ENCODE assay signal across 8 mouse cellular contexts in the genomic region with DNA sequence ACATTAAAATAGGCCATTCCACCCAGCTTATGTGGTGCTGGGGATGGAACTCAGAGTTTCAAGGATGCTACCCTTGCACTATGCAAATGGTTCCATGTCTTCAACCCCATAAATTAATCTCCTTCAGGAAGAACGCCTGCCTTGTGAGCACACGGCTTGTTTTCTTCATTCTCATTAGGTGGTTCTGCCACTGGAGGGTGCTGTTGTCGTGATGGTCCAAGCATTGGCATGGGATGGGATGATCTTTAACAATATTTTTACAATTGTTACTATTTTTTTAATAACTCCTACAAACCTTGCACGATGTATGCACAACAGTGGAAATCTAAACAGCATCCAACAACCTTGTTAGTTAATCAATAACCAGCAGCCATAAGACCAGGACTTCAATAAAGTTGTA.
DNase-seq lines count a peak whose midpoint lies in the region; ATAC-seq and TF ChIP-seq lines count a peak whose summit lies in the region.

No protein-coding gene starts in this region.

- H3K4me2 ChIP-seq in heart, postnatal 0 days (ENCODE audit: low read depth, low read length), result no peak overlapping the region
- no peak overlapping the region for H3K4me2 ChIP-seq in heart, embryonic 11.5 days
- no peak overlapping the region for H3K4me2 ChIP-seq in neural tube, embryonic 15.5 days
- H3K4me2 ChIP-seq in hindbrain, embryonic 16.5 days (ENCODE audit: low read length), result no peak overlapping the region
- no peak overlapping the region for H3K4me2 ChIP-seq in hindbrain, embryonic 14.5 days (replicated peaks)

- no peaks in the 10 kb centered on the region for H3K36me3 ChIP-seq in heart, postnatal 0 days (replicated peaks; ENCODE audit: control insufficient read depth, insufficient read depth, low read length)
- no peaks in the 10 kb centered on the region for H3K36me3 ChIP-seq in heart, embryonic 11.5 days (ENCODE audit: control insufficient read depth, insufficient read depth, low read length)
- H3K36me3 ChIP-seq in neural tube, embryonic 15.5 days, result no peaks in the 10 kb centered on the region
- no peaks in the 10 kb centered on the region for H3K36me3 ChIP-seq in hindbrain, embryonic 16.5 days (ENCODE audit: control insufficient read depth, insufficient read depth, low read length)
- no peaks in the 10 kb centered on the region for H3K36me3 ChIP-seq in hindbrain, embryonic 14.5 days (replicated peaks; ENCODE audit: control insufficient read depth, insufficient read depth)

- no peak for DNase-seq in heart, postnatal 0 days (ENCODE audit: low spot score)
- no peak for DNase-seq in neural tube, embryonic 10.5 days (ENCODE audit: extremely low spot score, low spot score)
- DNase-seq in embryo, embryonic 10.5 days (ENCODE audit: low spot score), result peak; percentile 6
- DNase-seq in spleen, postnatal 36 days (ENCODE audit: low spot score in 2 of 2), result peak; percentile 8 to 27
- no peak for DNase-seq in hindbrain, embryonic 14.5 days (ENCODE audit: low spot score)

- TF ChIP-seq CTCF in heart, postnatal 0 days (IDR thresholded peaks at IDR 0.05; ENCODE audit: low read depth), result peak; percentile 45

- H3K9ac ChIP-seq in heart, postnatal 0 days (replicated peaks; ENCODE audit: low read depth, low read length), result no peak overlapping the region
- H3K9ac ChIP-seq in heart, embryonic 11.5 days (ENCODE audit: low read depth, low read length), result no peak overlapping the region
- H3K9ac ChIP-seq in neural tube, embryonic 15.5 days (replicated peaks), result no peak overlapping the region
- no peak overlapping the region for H3K9ac ChIP-seq in hindbrain, embryonic 16.5 days (ENCODE audit: low read depth, low read length)
- no peak overlapping the region for H3K9ac ChIP-seq in hindbrain, embryonic 14.5 days

- H3K4me1 ChIP-seq in heart, postnatal 0 days (ENCODE audit: control insufficient read depth, insufficient read depth), result no peaks in the 10 kb centered on the region; the same call in 1 of the 2 replicates
- no peaks in the 10 kb centered on the region for H3K4me1 ChIP-seq in heart, embryonic 11.5 days (ENCODE audit: control insufficient read depth, insufficient read depth, low read length)
- H3K4me1 ChIP-seq in neural tube, embryonic 15.5 days, result no peaks in the 10 kb centered on the region
- H3K4me1 ChIP-seq in hindbrain, embryonic 16.5 days (ENCODE audit: control insufficient read depth, insufficient read depth, low read depth, low read length), result no peaks in the 10 kb centered on the region
- no peaks in the 10 kb centered on the region for H3K4me1 ChIP-seq in hindbrain, embryonic 14.5 days (replicated peaks; ENCODE audit: control insufficient read depth, insufficient read depth, low read length)

- TF ChIP-seq EP300 in heart, postnatal 0 days (IDR thresholded peaks at IDR 0.05; ENCODE audit: low read depth), result no peak

- H3K27me3 ChIP-seq in heart, postnatal 0 days (ENCODE audit: control insufficient read depth, insufficient read depth, low read length), result no peaks in the 10 kb centered on the region
- H3K27me3 ChIP-seq in heart, embryonic 11.5 days (ENCODE audit: control insufficient read depth, insufficient read depth, low read length), result no peaks in the 10 kb centered on the region
- H3K27me3 ChIP-seq in neural tube, embryonic 15.5 days (replicated peaks), result no peaks in the 10 kb centered on the region
- no peaks in the 10 kb centered on the region for H3K27me3 ChIP-seq in hindbrain, embryonic 16.5 days (replicated peaks; ENCODE audit: control insufficient read depth, insufficient read depth, low read length)
- H3K27me3 ChIP-seq in hindbrain, embryonic 14.5 days (ENCODE audit: control insufficient read depth, insufficient read depth, low read length), result no peaks in the 10 kb centered on the region

- no peaks in the 10 kb centered on the region for H3K9me3 ChIP-seq in heart, postnatal 0 days (replicated peaks; ENCODE audit: control insufficient read depth, low read length)
- no peaks in the 10 kb centered on the region for H3K9me3 ChIP-seq in heart, embryonic 11.5 days (replicated peaks; ENCODE audit: control insufficient read depth, low read length)
- no peaks in the 10 kb centered on the region for H3K9me3 ChIP-seq in neural tube, embryonic 15.5 days (replicated peaks)
- no peaks in the 10 kb centered on the region for H3K9me3 ChIP-seq in hindbrain, embryonic 16.5 days (ENCODE audit: control insufficient read depth, low read length)
- H3K9me3 ChIP-seq in hindbrain, embryonic 14.5 days (ENCODE audit: control insufficient read depth, low read length), result no peaks in the 10 kb centered on the region

- WGBS in heart, postnatal 0 days, result 46% methylated on average over 4 of the region's 4 CpGs
- WGBS in heart, embryonic 11.5 days (ENCODE audit: insufficient replicate concordance), result 51% methylated on average over 4 of the region's 4 CpGs
- WGBS in neural tube, embryonic 15.5 days, result 44% methylated on average over 4 of the region's 4 CpGs
- 50% methylated on average over 4 of the region's 4 CpGs for WGBS in hindbrain, embryonic 16.5 days
- 49% methylated on average over 4 of the region's 4 CpGs for WGBS in hindbrain, embryonic 14.5 days

- no peak overlapping the region for H3K27ac ChIP-seq in heart, postnatal 0 days (ENCODE audit: low read depth)
- H3K27ac ChIP-seq in heart, embryonic 11.5 days (ENCODE audit: low read depth, low read length), result no peak overlapping the region
- no peak overlapping the region for H3K27ac ChIP-seq in neural tube, embryonic 15.5 days (replicated peaks)
- H3K27ac ChIP-seq in hindbrain, embryonic 16.5 days (ENCODE audit: low read depth, low read length), result no peak overlapping the region
- H3K27ac ChIP-seq in hindbrain, embryonic 14.5 days, result no peak overlapping the region

- H3K4me3 ChIP-seq in heart, postnatal 0 days (ENCODE audit: low read depth, low read length), result no peak overlapping the region
- H3K4me3 ChIP-seq in heart, embryonic 11.5 days (ENCODE audit: low read depth, low read length), result no peak overlapping the region
- no peak overlapping the region for H3K4me3 ChIP-seq in neural tube, embryonic 15.5 days (replicated peaks)
- no peak overlapping the region for H3K4me3 ChIP-seq in hindbrain, embryonic 16.5 days (ENCODE audit: low read length)
- H3K4me3 ChIP-seq in hindbrain, embryonic 14.5 days (replicated peaks; ENCODE audit: low read length), result no peak overlapping the region

- ATAC-seq in heart, postnatal 0 days (ENCODE audit: insufficient read depth, low read depth), result no peak
- no peak for ATAC-seq in heart, embryonic 11.5 days (replicated peaks; ENCODE audit: insufficient number of reproducible peaks, low FRiP score, low TSS enrichment)
- 0 out of 2 replicates have a peak, but pooled peaks have one; percentile 47 for ATAC-seq in neural tube, embryonic 15.5 days (ENCODE audit: low FRiP score)
- ATAC-seq in hindbrain, embryonic 16.5 days, result no peak; the same call in 1 of the 2 replicates
- ATAC-seq in hindbrain, embryonic 14.5 days (ENCODE audit: low FRiP score), result no peak

Comparison
In these comparisons a context has a peak if more than half of its experiments do, and no peak if none do; other contexts are left out.
1. DNase-seq: peak in embryo, embryonic 10.5 days (single experiment) and spleen, postnatal 36 days (2 of 2); none in heart, postnatal 0 days (single experiment), neural tube, embryonic 10.5 days (single experiment) and hindbrain, embryonic 14.5 days (single experiment).